Mouse (Mus musculus) heart, embryonic 11.5 days (tissue): ENCODE measurements around the gene Hic2. TPM values are rescaled to one million over a fixed set of nuclear protein-coding genes. Genes with fewer than 3 reads are reported as not detected.

Experiments
- ATAC-seq: fragments of 200-750 bp; cut with Nextera tagmentation; replicated peaks from 2 replicates; pipeline ENCODE4 v1.8.0; 2017; ENCODE audit warnings: moderate library complexity; ENCODE audit not compliant: insufficient number of reproducible peaks, low FRiP score, low TSS enrichment
- H3K27ac ChIP-seq: fragments of 300-500 bp; sonication (generic); 2 replicates; pipeline ENCODE4 v1.5.1; 2014; ENCODE audit warnings: mild to moderate bottlenecking, low read depth, low read length
- H3K27me3 ChIP-seq: fragments of 300-500 bp; sonication (generic); 2 replicates; pipeline ENCODE4 v1.6.1; 2014; ENCODE audit warnings: mild to moderate bottlenecking, low read length, mixed read lengths; ENCODE audit not compliant: control insufficient read depth, insufficient read depth
- H3K36me3 ChIP-seq: fragments of 300-500 bp; sonication (generic); 2 replicates; pipeline ENCODE4 v1.6.1; 2014; ENCODE audit warnings: mild to moderate bottlenecking, low read length, moderate library complexity, mixed read lengths; ENCODE audit not compliant: control insufficient read depth, insufficient read depth
- H3K4me1 ChIP-seq: fragments of 300-500 bp; sonication (generic); 2 replicates; pipeline ENCODE4 v1.6.1; 2014; ENCODE audit warnings: low read length; ENCODE audit not compliant: control insufficient read depth, insufficient read depth
- H3K4me2 ChIP-seq: fragments of 300-500 bp; sonication (generic); 2 replicates; pipeline ENCODE4 v1.6.1; 2014; ENCODE audit warnings: mild to moderate bottlenecking, moderate library complexity
- H3K4me3 ChIP-seq: fragments of 300-500 bp; sonication (generic); 2 replicates; pipeline ENCODE4 v1.5.1; 2014; ENCODE audit warnings: low read depth, low read length
- H3K9ac ChIP-seq: fragments of 300-500 bp; sonication (generic); 2 replicates; pipeline ENCODE4 v1.6.1; 2014; ENCODE audit warnings: mild to moderate bottlenecking, low read depth, low read length, moderate library complexity
- H3K9me3 ChIP-seq: fragments of 300-500 bp; sonication (generic); replicated peaks from 2 replicates; pipeline ENCODE4 v1.6.1; 2016; ENCODE audit warnings: low read length; ENCODE audit not compliant: control insufficient read depth
- WGBS: fragments of 180-500 bp; shearing (Covaris S2); extraction: QIAGEN DNeasy Blood & Tissue Kit; methylation state at CpG from one replicate; pipeline ENCODE4 v1.1.7; 2014; ENCODE audit not compliant: insufficient replicate concordance; 5-methylcytosine and 5-hydroxymethylcytosine counted together
- polyA plus RNA-seq: library from polyadenylated mRNA; unstranded; fragments of >200 nt; fragmentation: Nextera tagmentation; extraction: Ambion mirVana; gene quantifications from 2 replicates; pipeline ENCODE4 v1.2.1, GENCODE M21; 2014

The Hic2 gene
- polyA plus RNA-seq, 1 experiment from 2014 or later, result 4.5 TPM

DNA sequence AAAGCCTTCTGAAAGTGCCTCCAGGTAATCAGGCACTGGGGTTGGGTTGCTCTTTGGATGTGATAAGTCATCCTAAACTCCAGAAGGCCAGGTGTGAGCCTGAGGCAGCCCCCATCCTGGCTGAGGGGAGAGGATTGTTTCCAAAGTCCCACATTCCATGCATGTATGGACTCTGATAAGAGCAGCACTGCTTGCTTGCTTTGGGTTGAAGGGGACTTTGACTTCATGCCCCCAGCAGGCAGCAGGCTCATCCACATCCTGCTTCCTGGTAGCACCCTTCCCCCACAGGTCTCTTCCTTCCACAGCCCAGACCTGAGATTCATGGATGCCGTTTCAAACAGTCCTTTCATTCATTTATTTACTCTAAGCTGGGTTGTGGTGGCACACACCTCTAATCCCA, 10.4 kb downstream of the Hic2 start:
- no peak overlapping the region for H3K27ac ChIP-seq

DNA sequence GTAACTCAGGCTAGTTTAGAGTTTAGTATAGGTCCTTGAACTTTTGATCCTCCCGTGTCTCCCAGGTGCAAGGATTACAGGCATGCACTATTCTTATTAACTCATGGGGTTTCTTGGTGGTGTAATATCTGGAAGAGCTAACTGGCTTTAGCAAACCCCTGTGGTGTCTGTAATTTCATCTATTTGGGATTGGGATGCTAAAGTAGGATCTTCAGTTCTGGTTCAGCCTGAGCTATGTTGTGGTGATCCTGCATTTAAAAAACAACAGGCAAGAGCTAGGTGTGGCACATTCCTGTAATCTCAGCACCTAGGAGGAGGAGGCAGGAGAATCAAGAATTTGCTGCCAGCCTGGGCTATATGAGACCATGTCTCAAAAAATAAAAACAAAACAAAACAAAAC, 11.6 kb downstream of the Hic2 start:
- H3K4me3 ChIP-seq, result no peak overlapping the region
- H3K27me3 ChIP-seq, result no peaks in the 10 kb centered on the region
- peaks cover 42% of the 10 kb centered on the region for H3K4me1 ChIP-seq
- no peak overlapping the region for H3K4me2 ChIP-seq
- no peak overlapping the region for H3K27ac ChIP-seq
- H3K9me3 ChIP-seq, result no peaks in the 10 kb centered on the region
- H3K9ac ChIP-seq, result no peak overlapping the region
- ATAC-seq, result no peak
- WGBS, result 67% methylated on average over 1 of the region's 1 CpGs
- H3K36me3 ChIP-seq, result no peaks in the 10 kb centered on the region

More for the DNA sequence above, 10.4 kb downstream of the Hic2 start:
- no peak for ATAC-seq
- Histone ChIP-seq H3K9ac (no peak overlapping the region), H3K4me1 (peaks cover 42% of the 10 kb centered on the region), H3K27me3 (no peaks in the 10 kb centered on the region), H3K36me3 (no peaks in the 10 kb centered on the region), H3K4me2 (no peak overlapping the region), H3K9me3 (no peaks in the 10 kb centered on the region), H3K4me3 (no peak overlapping the region)
- 26% methylated on average over 1 of the region's 1 CpGs for WGBS

DNA sequence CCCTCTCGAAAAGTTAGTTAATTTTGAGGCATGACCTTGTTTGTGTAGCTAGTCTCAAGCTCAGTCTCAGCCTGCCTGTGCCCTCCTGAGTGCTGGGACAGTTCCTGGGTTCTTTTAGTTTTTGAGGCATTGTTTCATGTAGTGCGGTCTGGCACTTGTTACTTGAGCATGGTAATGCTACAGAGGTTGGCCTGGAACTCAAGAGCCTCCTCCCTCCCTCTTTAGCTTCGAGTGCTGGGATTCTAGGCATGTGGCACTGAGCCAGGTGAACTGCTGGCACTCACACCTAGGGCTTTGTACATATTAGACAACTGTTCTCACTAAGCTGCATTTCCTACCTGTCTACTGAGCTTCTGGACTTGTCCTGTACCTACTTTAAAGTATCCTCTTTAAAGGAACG, 14.4 kb downstream of the Hic2 start:
- no peaks in the 10 kb centered on the region for H3K27me3 ChIP-seq
- WGBS, result 60% methylated on average over 4 of the region's 4 CpGs
- no peaks in the 10 kb centered on the region for H3K36me3 ChIP-seq
- H3K27ac ChIP-seq, result peak overlapping the region; percentile 57; the same call in 1 of the 2 replicates
- no peak overlapping the region for H3K4me2 ChIP-seq
- no peaks in the 10 kb centered on the region for H3K9me3 ChIP-seq
- no peak overlapping the region for H3K9ac ChIP-seq
- H3K4me1 ChIP-seq, result peaks cover 51% of the 10 kb centered on the region
- no peak overlapping the region for H3K4me3 ChIP-seq
- ATAC-seq, result no peak

DNA sequence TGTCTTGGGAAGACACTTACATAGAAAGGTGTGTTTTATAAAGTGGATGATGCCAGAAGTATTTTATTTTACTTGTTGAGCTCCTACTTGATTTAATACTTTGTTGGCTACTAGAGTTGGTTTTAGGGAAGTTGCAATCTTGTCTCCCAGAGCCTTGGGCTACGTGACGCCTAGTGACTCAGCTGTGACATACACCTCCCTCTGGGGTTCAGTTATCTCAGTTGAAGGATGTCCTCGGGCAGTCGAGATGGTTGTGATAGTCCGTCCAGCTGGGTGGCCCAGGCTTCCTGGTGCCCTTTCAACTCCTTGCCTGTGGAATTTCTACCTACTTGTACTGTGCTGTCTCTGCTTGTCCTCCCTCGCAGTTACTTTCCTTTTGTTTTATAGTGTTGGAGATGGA, 15.8 kb downstream of the Hic2 start:
- Histone ChIP-seq H3K27me3 (no peaks in the 10 kb centered on the region), H3K4me3 (no peak overlapping the region), H3K36me3 (no peaks in the 10 kb centered on the region), H3K9ac (no peak overlapping the region), H3K9me3 (no peaks in the 10 kb centered on the region), H3K27ac (no peak overlapping the region), H3K4me1 (peaks cover 55% of the 10 kb centered on the region), H3K4me2 (peak overlapping the region; percentile 11; the same call in 1 of the 2 replicates)
- ATAC-seq, result no peak
- WGBS, result 22% methylated on average over 6 of the region's 6 CpGs

DNA sequence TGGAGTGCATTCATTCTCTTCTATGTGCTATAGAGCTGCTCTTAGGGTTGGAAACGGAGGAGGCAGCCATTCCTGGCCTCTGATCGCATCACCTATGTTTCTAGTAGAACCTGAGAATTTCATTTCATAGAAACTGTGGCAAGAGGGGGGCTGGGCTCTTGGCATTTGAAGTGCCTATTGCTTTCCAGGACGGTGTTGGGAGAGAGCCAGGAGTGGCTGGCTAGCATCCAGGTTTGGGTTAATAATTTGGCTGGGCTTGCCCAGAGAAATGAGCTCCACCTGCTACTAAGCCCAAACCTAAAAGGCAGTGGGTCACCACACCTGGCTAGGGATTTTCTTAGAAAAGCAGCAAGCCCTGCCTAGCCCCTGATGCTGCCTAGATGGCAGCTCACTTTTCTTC, 18.2 kb downstream of the Hic2 start:
- Histone ChIP-seq H3K4me1 (peaks cover 63% of the 10 kb centered on the region), H3K36me3 (no peaks in the 10 kb centered on the region), H3K9ac (no peak overlapping the region), H3K9me3 (no peaks in the 10 kb centered on the region), H3K27ac (no peak overlapping the region), H3K4me3 (no peak overlapping the region), H3K27me3 (no peaks in the 10 kb centered on the region), H3K4me2 (no peak overlapping the region)
- ATAC-seq, result no peak
- 70% methylated on average over 3 of the region's 3 CpGs for WGBS

DNA sequence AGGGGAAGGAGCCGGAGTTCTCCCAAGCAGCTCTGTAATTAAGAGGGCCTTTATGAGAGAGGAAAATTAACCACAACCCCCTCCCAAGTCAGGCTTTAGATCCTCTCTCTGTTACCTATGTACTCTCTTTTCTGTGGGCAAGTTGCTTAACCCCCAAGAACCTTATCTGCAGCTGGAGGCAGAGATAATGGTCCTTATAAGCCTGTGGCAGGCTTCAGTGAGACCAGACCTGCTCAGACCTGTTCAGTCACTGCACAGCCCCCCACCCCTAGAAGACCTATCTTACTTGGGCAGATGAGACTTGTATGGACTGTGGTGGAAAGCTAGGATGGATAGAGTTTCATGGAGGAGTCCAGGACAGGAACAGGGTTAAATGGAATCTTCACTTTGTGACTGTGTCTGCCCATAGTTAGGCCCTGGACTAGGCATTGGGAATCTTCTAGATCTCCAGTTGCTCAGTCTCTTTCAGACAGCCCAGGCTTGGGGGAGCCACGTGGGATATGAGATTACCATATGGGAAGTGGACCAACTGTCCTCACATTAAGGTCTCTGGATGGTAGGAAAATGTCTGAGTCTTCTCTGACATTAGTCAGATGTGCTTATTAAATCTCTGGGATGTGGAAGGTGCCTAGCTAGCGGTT, 18.8 kb downstream of the Hic2 start:
- no peak overlapping the region for H3K4me2 ChIP-seq
- H3K9ac ChIP-seq, result no peak overlapping the region
- H3K36me3 ChIP-seq, result peaks cover 3% of the 10 kb centered on the region; the same call in 1 of the 2 replicates
- ATAC-seq, result no peak
- 63% methylated on average over 3 of the region's 3 CpGs for WGBS
- H3K27ac ChIP-seq, result no peak overlapping the region
- H3K4me3 ChIP-seq, result no peak overlapping the region
- H3K9me3 ChIP-seq, result no peaks in the 10 kb centered on the region
- H3K4me1 ChIP-seq, result peaks cover 61% of the 10 kb centered on the region
- no peaks in the 10 kb centered on the region for H3K27me3 ChIP-seq

DNA sequence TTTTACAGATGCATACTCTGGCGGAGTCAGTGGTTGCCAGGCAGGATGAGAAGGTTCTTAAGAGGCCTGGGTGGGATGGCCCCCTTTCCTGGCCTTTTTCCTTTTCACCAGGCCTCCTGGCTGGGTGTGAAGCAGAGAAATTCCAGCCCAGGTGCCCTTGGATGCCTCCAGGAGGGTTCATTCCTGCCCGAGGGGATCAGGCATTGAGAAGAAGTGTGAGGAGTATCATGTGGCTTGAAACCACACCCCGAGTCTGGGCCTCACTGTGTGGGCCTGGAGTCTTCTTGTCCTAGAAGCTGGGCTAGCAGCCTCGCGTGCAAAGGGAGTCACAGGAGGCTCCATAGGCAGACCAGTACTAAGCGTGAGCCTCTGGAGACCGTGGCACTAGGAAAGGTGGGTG, 19.5 kb downstream of the Hic2 start:
- Histone ChIP-seq H3K4me3 (no peak overlapping the region), H3K27ac (no peak overlapping the region), H3K4me1 (peaks cover 55% of the 10 kb centered on the region), H3K36me3 (peaks cover 8% of the 10 kb centered on the region), H3K9ac (no peak overlapping the region), H3K27me3 (no peaks in the 10 kb centered on the region), H3K9me3 (no peaks in the 10 kb centered on the region), H3K4me2 (no peak overlapping the region)
- 0 out of 2 replicates have a peak, but pooled peaks have one; percentile 31 for ATAC-seq
- WGBS, result 39% methylated on average over 7 of the region's 7 CpGs

DNA sequence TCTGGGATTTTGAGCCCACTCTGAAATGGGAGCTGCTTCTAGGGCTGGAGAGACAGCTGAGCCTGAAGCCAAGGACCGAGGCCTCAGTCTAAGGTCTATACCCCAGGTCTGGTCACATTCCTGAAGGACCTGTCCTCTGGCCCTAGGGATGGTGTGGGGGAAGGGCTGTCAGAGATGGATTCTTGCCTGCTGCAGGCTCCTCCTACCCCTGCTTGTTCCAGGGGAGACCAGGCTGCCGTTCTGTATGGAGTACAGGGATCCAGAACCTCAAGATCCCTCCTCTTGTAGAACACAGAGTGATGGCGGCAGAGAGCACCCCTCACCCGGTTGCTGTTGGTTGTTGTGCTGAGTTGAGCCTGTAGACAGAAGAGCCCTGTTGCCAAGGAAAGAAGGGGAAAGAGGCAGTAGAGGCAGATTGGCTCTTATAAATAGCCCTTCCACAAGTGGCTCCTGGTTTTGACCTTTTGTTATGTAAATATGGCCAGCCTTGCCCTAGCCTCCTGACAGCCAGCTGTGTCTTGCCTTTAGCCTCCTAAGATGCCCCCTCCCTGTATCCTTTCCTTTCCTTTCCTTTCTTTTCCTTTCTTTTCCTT, 20.7 kb downstream of the Hic2 start:
- no peak for ATAC-seq
- Histone ChIP-seq H3K27me3 (no peaks in the 10 kb centered on the region), H3K4me1 (peaks cover 51% of the 10 kb centered on the region), H3K4me2 (peak overlapping the region; percentile 41), H3K4me3 (no peak overlapping the region), H3K9ac (peak overlapping the region; percentile 24), H3K36me3 (peaks cover 17% of the 10 kb centered on the region), H3K27ac (no peak overlapping the region; the same call in 1 of the 2 replicates), H3K9me3 (no peaks in the 10 kb centered on the region)
- 20% methylated on average over 4 of the region's 4 CpGs for WGBS

DNA sequence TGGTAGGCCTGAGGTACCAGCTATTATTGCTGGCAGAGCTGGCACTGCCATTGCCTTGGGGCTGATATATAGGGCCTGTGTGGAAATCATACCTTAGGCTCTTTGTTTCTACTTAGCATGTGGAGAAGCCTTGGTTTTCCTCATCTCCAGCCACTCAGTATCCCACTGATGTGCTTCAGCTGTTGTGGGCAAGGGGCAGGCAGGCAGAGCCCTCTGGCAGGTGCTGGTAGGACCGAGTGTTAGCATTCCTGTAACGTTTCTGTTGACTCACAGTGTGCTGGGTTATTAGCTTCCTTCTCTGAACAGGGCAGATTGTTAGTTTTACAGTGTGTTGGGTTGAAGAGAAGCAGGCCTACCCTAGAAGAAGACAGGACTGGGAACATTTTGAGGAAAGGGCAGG, 21.9 kb downstream of the Hic2 start:
- no peak overlapping the region for H3K9ac ChIP-seq
- peaks cover 18% of the 10 kb centered on the region for H3K36me3 ChIP-seq
- H3K4me2 ChIP-seq, result no peak overlapping the region
- H3K27me3 ChIP-seq, result no peaks in the 10 kb centered on the region
- WGBS, result 71% methylated on average over 2 of the region's 2 CpGs
- peaks cover 41% of the 10 kb centered on the region for H3K4me1 ChIP-seq
- no peak for ATAC-seq
- no peaks in the 10 kb centered on the region for H3K9me3 ChIP-seq
- no peak overlapping the region for H3K27ac ChIP-seq
- H3K4me3 ChIP-seq, result no peak overlapping the region
